Mouse (Mus musculus): ENCODE data around the gene Pskh1.

DNA sequence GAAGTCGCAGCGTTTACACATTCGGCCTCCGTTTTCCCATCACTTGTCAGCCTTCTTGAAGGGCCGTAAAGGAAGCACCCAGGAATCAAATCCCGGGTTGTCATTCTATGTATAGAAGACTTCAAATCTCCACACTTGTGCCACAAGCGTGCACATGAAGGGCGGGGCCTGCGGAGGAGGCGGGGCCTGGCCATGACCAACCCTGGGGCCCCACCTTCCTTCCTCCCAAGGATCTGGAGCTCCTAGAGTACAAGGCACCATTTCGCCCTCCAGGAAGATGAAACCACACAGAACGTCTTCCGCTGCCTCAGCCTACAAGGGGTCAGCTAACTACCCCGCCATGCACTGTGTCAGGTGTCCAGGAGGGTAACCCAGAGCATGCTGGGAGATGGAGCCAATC is 60.9 kb downstream of the Pskh1 start:
- no peak for TF ChIP-seq EP300 (IDR thresholded peaks at IDR 0.05; ENCODE audit: low read depth)
- TF ChIP-seq CTCF (IDR thresholded peaks at IDR 0.05; ENCODE audit: low read depth) = no peak

Measured in liver, embryonic 14.5 days (tissue).